Mouse (Mus musculus) neural tube, embryonic 11.5 days (tissue): Measurements from ENCODE around the gene Nap1l2. TPM values are rescaled to one million over a fixed set of nuclear protein-coding genes. Genes with fewer than 3 reads are reported as not detected.
"Not testable (repeated sequence)": the region's sequence is repeated elsewhere in the genome, so short reads cannot be mapped to it uniquely, and the experiment has no call there.

Experiments
- ATAC-seq: fragments of 200-750 bp; cut with Nextera tagmentation; 2 replicates; pipeline ENCODE4 v1.8.0; 2017; ENCODE audit warnings: moderate number of reproducible peaks, mild to moderate bottlenecking, moderate TSS enrichment, moderate library complexity; ENCODE audit not compliant: insufficient read depth, low FRiP score, low TSS enrichment
- DNase-seq: peaks from one replicate; pipeline ENCODE4 v3.0.0-alpha.2; 2015; ENCODE audit warnings: low spot score
- H3K27ac ChIP-seq: fragments of 300-500 bp; sonication (generic); 2 replicates; pipeline ENCODE4 v1.5.1; 2014; ENCODE audit warnings: low read depth, mild to moderate bottlenecking, low read length
- H3K27me3 ChIP-seq: fragments of 300-500 bp; sonication (generic); 2 replicates; pipeline ENCODE4 v1.6.1; 2014; ENCODE audit warnings: mild to moderate bottlenecking, low read length, mixed read lengths; ENCODE audit not compliant: control insufficient read depth, insufficient read depth
- H3K36me3 ChIP-seq: fragments of 300-500 bp; sonication (generic); 2 replicates; pipeline ENCODE4 v1.6.1; 2014; ENCODE audit warnings: mild to moderate bottlenecking, low read length, moderate library complexity, mixed read lengths; ENCODE audit not compliant: control insufficient read depth, insufficient read depth
- H3K4me1 ChIP-seq: fragments of 300-500 bp; sonication (generic); 2 replicates; pipeline ENCODE4 v1.6.1; 2014; ENCODE audit warnings: low read length, mixed read lengths; ENCODE audit not compliant: control insufficient read depth, insufficient read depth
- H3K4me2 ChIP-seq: fragments of 300-500 bp; sonication (generic); 2 replicates; pipeline ENCODE4 v1.6.1; 2014; ENCODE audit warnings: low read depth, mild to moderate bottlenecking, moderate library complexity
- H3K4me3 ChIP-seq: fragments of 300-500 bp; sonication (generic); 2 replicates; pipeline ENCODE4 v1.5.1; 2014; ENCODE audit warnings: low read depth, low read length
- H3K9ac ChIP-seq: fragments of 300-500 bp; sonication (generic); 2 replicates; pipeline ENCODE4 v1.6.1; 2014; ENCODE audit warnings: mild to moderate bottlenecking, low read length
- H3K9me3 ChIP-seq: fragments of 300-500 bp; sonication (generic); 2 replicates; pipeline ENCODE4 v1.6.1; 2016; ENCODE audit warnings: low read length; ENCODE audit not compliant: control insufficient read depth
- WGBS: fragments of 180-500 bp; shearing (Covaris S2); extraction: QIAGEN DNeasy Blood & Tissue Kit; methylation state at CpG from one replicate; pipeline ENCODE4 v1.1.7; 2014; 5-methylcytosine and 5-hydroxymethylcytosine counted together
- polyA plus RNA-seq: library from polyadenylated mRNA; unstranded; fragments of >200 nt; fragmentation: Nextera tagmentation; extraction: Ambion mirVana; gene quantifications from 2 replicates; pipeline ENCODE4 v1.2.1, GENCODE M21; 2014

Gene Nap1l2
- polyA plus RNA-seq, result 23.3 and 25.5 TPM in 2 replicates

- Histone ChIP-seq H3K9me3 (no peaks in the 10 kb centered on the region), H3K36me3 (no peaks in the 10 kb centered on the region), H3K27me3 (0 out of 2 replicates have a peak, but pooled peaks cover 2% of the 10 kb centered on the region), H3K4me1 (no peaks in the 10 kb centered on the region), H3K27ac (peak within 1 kb of the TSS; percentile 53; the same call in 1 of the 2 replicates), H3K4me2 (peak within 1 kb of the TSS; percentile 40), H3K9ac (peak within 1 kb of the TSS; percentile 50), H3K4me3 (peak within 1 kb of the TSS; percentile 38)
- ATAC-seq, result peak; percentile 86
- WGBS, result 16% methylated on average over 11 of the region's 13 CpGs
- DNase-seq, result no peak
Observed at GRCm38 (mm10) chrX:103186431-103186786, at the start of gene Nap1l2. Gene Nap1l2 (minus strand): TSS chrX:103186640.

GRCm38 (mm10) chrX:103215251-103215650, 28.8 kb upstream of the Nap1l2 start:
- Histone ChIP-seq H3K27ac (no peak overlapping the region), H3K9me3 (no peaks in the 10 kb centered on the region), H3K4me2 (no peak overlapping the region), H3K36me3 (no peaks in the 10 kb centered on the region), H3K4me3 (no peak overlapping the region), H3K9ac (no peak overlapping the region), H3K4me1 (no peaks in the 10 kb centered on the region), H3K27me3 (no peaks in the 10 kb centered on the region)
- WGBS, result 81% methylated on average over 4 of the region's 4 CpGs
- ATAC-seq, result no peak
- no peak for DNase-seq

GRCm38 (mm10) chrX:103186829-103187228, 389 bp upstream of the Nap1l2 start:
- Histone ChIP-seq H3K27me3 (0 out of 2 replicates have a peak, but pooled peaks cover 2% of the 10 kb centered on the region), H3K9ac (no peak overlapping the region)
- ATAC-seq, result no peak

GRCm38 (mm10) chrX:103185781-103186430, 534 bp downstream of the Nap1l2 start:
- H3K27me3 ChIP-seq, result 0 out of 2 replicates have a peak, but pooled peaks cover 2% of the 10 kb centered on the region
- DNase-seq (peak; percentile 65), ATAC-seq (no peak)
- H3K4me3 ChIP-seq, result peak overlapping the region; percentile 38
- H3K9ac ChIP-seq, result peak overlapping the region; percentile 50
- no peaks in the 10 kb centered on the region for H3K4me1 ChIP-seq
- H3K36me3 ChIP-seq, result no peaks in the 10 kb centered on the region
- WGBS, result 21% methylated on average over 20 of the region's 20 CpGs
- H3K9me3 ChIP-seq, result no peaks in the 10 kb centered on the region
- H3K4me2 ChIP-seq, result peak overlapping the region; percentile 40
- peak overlapping the region; percentile 53; the same call in 1 of the 2 replicates for H3K27ac ChIP-seq

More at GRCm38 (mm10) chrX:103186829-103187228, 389 bp upstream of the Nap1l2 start:
- peak overlapping the region; percentile 40 for H3K4me2 ChIP-seq
- no peak overlapping the region for H3K27ac ChIP-seq
- H3K36me3 ChIP-seq, result no peaks in the 10 kb centered on the region
- DNase-seq, result no peak
- no peaks in the 10 kb centered on the region for H3K4me1 ChIP-seq
- H3K4me3 ChIP-seq, result no peak overlapping the region; the same call in 1 of the 2 replicates
- 30% methylated on average over 1 of the region's 1 CpGs for WGBS
- no peaks in the 10 kb centered on the region for H3K9me3 ChIP-seq

- Histone ChIP-seq H3K9ac (no peak overlapping the region), H3K27ac (no peak overlapping the region), H3K4me3 (no peak overlapping the region), H3K9me3 (no peaks in the 10 kb centered on the region), H3K4me1 (no peaks in the 10 kb centered on the region), H3K4me2 (no peak overlapping the region), H3K27me3 (peaks cover 6% of the 10 kb centered on the region; the same call in 1 of the 2 replicates), H3K36me3 (no peaks in the 10 kb centered on the region)
- DNase-seq, result peak; percentile 12
- no peak for ATAC-seq
Observed at GRCm38 (mm10) chrX:103183536-103183935, 2.9 kb downstream of the Nap1l2 start.

- no peak for ATAC-seq
- no peaks in the 10 kb centered on the region for H3K36me3 ChIP-seq
- H3K4me3 ChIP-seq, result no peak overlapping the region
- no peak overlapping the region for H3K9ac ChIP-seq
- H3K4me2 ChIP-seq, result no peak overlapping the region
- H3K27ac ChIP-seq, result no peak overlapping the region
- peaks cover 6% of the 10 kb centered on the region; the same call in 1 of the 2 replicates for H3K27me3 ChIP-seq
- no peaks in the 10 kb centered on the region for H3K4me1 ChIP-seq
- DNase-seq, result no peak
- WGBS, result 81% methylated on average over 4 of the region's 4 CpGs
- H3K9me3 ChIP-seq, result no peaks in the 10 kb centered on the region
Observed at GRCm38 (mm10) chrX:103179771-103180558, 6.5 kb downstream of the Nap1l2 start.

GRCm38 (mm10) chrX:103164948-103165605, 21.4 kb downstream of the Nap1l2 start:
- Histone ChIP-seq H3K4me3 (peak overlapping the region; percentile 13; the same call in 1 of the 2 replicates), H3K4me2 (0 out of 2 replicates have a peak overlapping the region, but pooled peaks have one; percentile 26)
- H3K4me1 ChIP-seq, H3K27ac ChIP-seq, H3K9ac ChIP-seq, H3K27me3 ChIP-seq, H3K9me3 ChIP-seq, DNase-seq, H3K36me3 ChIP-seq: not testable (repeated sequence)
- WGBS, result 21% methylated on average over 21 of the region's 83 CpGs
- peak; percentile 88 for ATAC-seq

DNA sequence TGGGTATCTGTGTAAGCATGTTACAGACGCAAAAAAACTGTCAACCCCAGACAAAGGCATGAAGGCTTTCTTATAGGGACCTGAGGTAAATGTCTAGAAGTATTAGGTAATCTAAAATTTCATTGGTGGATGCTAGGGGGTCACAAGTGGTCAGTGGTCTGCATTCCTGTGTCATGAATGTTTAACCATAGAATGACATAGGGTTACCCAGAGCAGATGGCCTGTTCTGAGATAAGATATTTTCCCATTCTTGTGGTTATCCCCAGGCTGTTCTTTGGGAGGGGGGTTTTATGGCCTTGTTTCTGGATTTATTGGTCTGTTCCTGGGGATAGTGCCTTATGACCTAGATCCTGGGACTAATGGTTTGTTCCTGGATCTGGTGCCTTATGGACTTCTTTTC, 30.3 kb downstream of the Nap1l2 start:
- H3K27ac ChIP-seq, result no peak overlapping the region
- no peak overlapping the region for H3K4me2 ChIP-seq
- no peak overlapping the region for H3K4me3 ChIP-seq
- no peak overlapping the region for H3K9ac ChIP-seq
- WGBS, result 56% methylated on average over 1 of the region's 1 CpGs
- no peak for ATAC-seq
- no peaks in the 10 kb centered on the region for H3K36me3 ChIP-seq
- no peak for DNase-seq
- H3K4me1 ChIP-seq, result no peaks in the 10 kb centered on the region
- 0 out of 2 replicates have a peak, but pooled peaks cover 6% of the 10 kb centered on the region for H3K27me3 ChIP-seq
- no peaks in the 10 kb centered on the region for H3K9me3 ChIP-seq
